Mouse (Mus musculus): ENCODE data around the gene Pld4.

DNA sequence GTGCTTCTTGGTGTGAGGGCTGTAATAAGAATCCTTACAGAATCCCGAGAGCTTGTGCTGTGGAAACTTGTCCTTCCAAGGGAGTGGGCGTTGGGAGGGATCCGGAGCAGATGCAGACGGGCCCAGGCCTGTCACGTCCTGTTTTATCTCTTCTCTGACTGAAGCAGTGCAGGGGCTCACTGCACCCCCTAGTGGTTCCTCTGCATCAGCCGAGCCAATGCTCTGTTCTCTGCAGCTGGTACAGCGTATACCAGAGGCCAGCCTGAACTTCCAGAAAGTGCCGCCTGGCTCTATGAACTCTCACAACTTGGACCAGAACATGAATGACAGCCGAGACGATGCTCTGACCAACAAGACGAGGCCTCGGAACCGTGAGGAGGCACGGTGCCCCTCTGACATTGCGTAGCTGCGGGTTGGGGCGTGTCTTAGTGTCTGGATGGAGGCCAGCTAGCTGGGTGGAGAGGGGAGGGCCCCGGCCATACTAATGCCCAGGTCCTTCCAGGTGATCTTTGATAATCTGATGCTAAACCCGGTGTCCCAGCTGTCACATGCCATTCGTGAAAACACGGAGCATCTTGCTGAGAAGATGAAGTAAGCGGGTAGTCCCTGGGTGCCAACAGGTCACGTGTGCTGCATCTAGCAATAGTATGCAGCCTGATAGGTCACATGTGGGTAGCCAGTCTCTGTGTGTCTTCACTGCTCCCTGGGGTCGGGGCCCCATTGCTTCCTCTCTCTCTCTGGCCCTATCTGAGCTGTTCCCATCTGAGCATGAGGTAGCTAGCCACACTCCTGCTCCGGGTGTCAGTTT, 17.1 kb upstream of the Pld4 start:
- TF ChIP-seq EP300 (IDR thresholded peaks at IDR 0.05; ENCODE audit: insufficient read depth, low read depth, low read length) (no peak), POLR2A (IDR thresholded peaks at IDR 0.05; ENCODE audit: insufficient read depth, low read length) (no peak)
